Comparison of ENCODE assay signal across 8 mouse cellular contexts in genomic region chr16:13673114-13673513, GRCm38 (mm10). TPM values are rescaled to one million over a fixed set of nuclear protein-coding genes. Genes with fewer than 3 reads are reported as not detected.
DNase-seq lines count a peak whose midpoint lies in the region; ATAC-seq lines count a peak whose summit lies in the region.

No protein-coding gene starts in this region.

- H3K36me3 ChIP-seq in lung, embryonic 16.5 days (ENCODE audit: control insufficient read depth, insufficient read depth, low read length) = peaks cover 7% of the 10 kb centered on the region; the same call in 1 of the 2 replicates
- H3K36me3 ChIP-seq in limb, embryonic 15.5 days = peaks cover 14% of the 10 kb centered on the region
- H3K36me3 ChIP-seq in stomach, embryonic 14.5 days (ENCODE audit: control insufficient read depth, insufficient read depth, low read length) = peaks cover 10% of the 10 kb centered on the region

- no peaks in the 10 kb centered on the region for H3K9me3 ChIP-seq in lung, embryonic 16.5 days (ENCODE audit: control insufficient read depth, low read length)
- no peaks in the 10 kb centered on the region for H3K9me3 ChIP-seq in limb, embryonic 15.5 days
- H3K9me3 ChIP-seq in stomach, embryonic 14.5 days (ENCODE audit: control insufficient read depth, low read depth, low read length) = no peaks in the 10 kb centered on the region

- no peaks in the 10 kb centered on the region for H3K27me3 ChIP-seq in lung, embryonic 16.5 days (ENCODE audit: control insufficient read depth, insufficient read depth, low read depth, low read length)
- H3K27me3 ChIP-seq in limb, embryonic 15.5 days = no peaks in the 10 kb centered on the region
- no peaks in the 10 kb centered on the region for H3K27me3 ChIP-seq in stomach, embryonic 14.5 days (ENCODE audit: control insufficient read depth, insufficient read depth, low read length)

- H3K4me2 ChIP-seq in lung, embryonic 16.5 days (ENCODE audit: low read depth, low read length) = peak overlapping the region; percentile 79
- peak overlapping the region; percentile 69 for H3K4me2 ChIP-seq in limb, embryonic 15.5 days
- peak overlapping the region; percentile 70 for H3K4me2 ChIP-seq in stomach, embryonic 14.5 days (replicated peaks; ENCODE audit: low read depth, low read length)

- peaks cover 6% of the 10 kb centered on the region for H3K4me1 ChIP-seq in lung, embryonic 16.5 days (replicated peaks; ENCODE audit: control insufficient read depth, insufficient read depth, low read length)
- peaks cover 8% of the 10 kb centered on the region; the same call in 1 of the 2 replicates for H3K4me1 ChIP-seq in limb, embryonic 15.5 days
- peaks cover 8% of the 10 kb centered on the region; the same call in 1 of the 2 replicates for H3K4me1 ChIP-seq in stomach, embryonic 14.5 days (ENCODE audit: control insufficient read depth, insufficient read depth, low read length)

- peak overlapping the region; percentile 99; the same call in 1 of the 2 replicates for H3K4me3 ChIP-seq in lung, embryonic 16.5 days (ENCODE audit: low read length)
- H3K4me3 ChIP-seq in limb, embryonic 15.5 days = peak overlapping the region; percentile 97
- H3K4me3 ChIP-seq in stomach, embryonic 14.5 days (ENCODE audit: low read depth, low read length) = peak overlapping the region; percentile 77

- no peak for ATAC-seq in lung, embryonic 16.5 days (ENCODE audit: low read depth)
- no peak for ATAC-seq in limb, embryonic 15.5 days (ENCODE audit: insufficient number of reproducible peaks, low FRiP score, low TSS enrichment, low read depth)
- ATAC-seq in stomach, embryonic 14.5 days (ENCODE audit: insufficient number of reproducible peaks, insufficient read depth, low FRiP score, low read depth) = no peak

- peak; percentile 28 for DNase-seq in cerebellum, adult 9-10 months
- no peak for DNase-seq in cerebellum, adult 18-20 months
- DNase-seq in lung, postnatal 10 days = no peak
- no peak for DNase-seq in right cerebral cortex, postnatal 10 days (ENCODE audit: low spot score in 2 of 2)
- DNase-seq in cerebellum, postnatal 10 days = no peak

- H3K27ac ChIP-seq in lung, embryonic 16.5 days (ENCODE audit: low read length) = no peak overlapping the region
- H3K27ac ChIP-seq in limb, embryonic 15.5 days = no peak overlapping the region
- H3K27ac ChIP-seq in stomach, embryonic 14.5 days (ENCODE audit: low read length) = no peak overlapping the region

- WGBS in lung, embryonic 16.5 days = 73% methylated on average over 5 of the region's 5 CpGs
- 84% methylated on average over 5 of the region's 5 CpGs for WGBS in limb, embryonic 15.5 days
- 71% methylated on average over 5 of the region's 5 CpGs for WGBS in stomach, embryonic 14.5 days

- no peak overlapping the region for H3K9ac ChIP-seq in lung, embryonic 16.5 days (ENCODE audit: low read length)
- no peak overlapping the region for H3K9ac ChIP-seq in limb, embryonic 15.5 days
- no peak overlapping the region for H3K9ac ChIP-seq in stomach, embryonic 14.5 days (replicated peaks; ENCODE audit: low read depth, low read length)

RNA-seq across cellular contexts. Expression of gene 3110001I22Rik, which starts 1.4 kb away (rescaled TPM):
- 4.3 and 5.4 TPM in 2 replicates for polyA plus RNA-seq in lung, embryonic 16.5 days (2015; fragmentation: Nextera tagmentation; extraction: Ambion mirVana)
- polyA plus RNA-seq in limb, embryonic 15.5 days (2015; fragmentation: Nextera tagmentation; extraction: Ambion mirVana) = 4.8 and 4.9 TPM in 2 replicates
- polyA plus RNA-seq in stomach, embryonic 14.5 days (2014; fragmentation: Nextera tagmentation; extraction: Ambion mirVana) = 6.5 and 7.2 TPM in 2 replicates

RNA-seq across cellular contexts. Expression of gene Bfar, which starts 1.5 kb away (rescaled TPM):
- 46.7 and 48.3 TPM in 2 replicates for polyA plus RNA-seq in lung, embryonic 16.5 days (2015; fragmentation: Nextera tagmentation; extraction: Ambion mirVana)
- 51.7 and 54.5 TPM in 2 replicates for polyA plus RNA-seq in limb, embryonic 15.5 days (2015; fragmentation: Nextera tagmentation; extraction: Ambion mirVana)
- 53.8 and 54.9 TPM in 2 replicates for polyA plus RNA-seq in stomach, embryonic 14.5 days (2014; fragmentation: Nextera tagmentation; extraction: Ambion mirVana)

RNA-seq across cellular contexts. Expression of gene Parn, which starts 5.1 kb away (rescaled TPM):
- 43.0 and 44.1 TPM in 2 replicates for polyA plus RNA-seq in lung, embryonic 16.5 days (2015; fragmentation: Nextera tagmentation; extraction: Ambion mirVana)
- 39.6 and 41.4 TPM in 2 replicates for polyA plus RNA-seq in limb, embryonic 15.5 days (2015; fragmentation: Nextera tagmentation; extraction: Ambion mirVana)
- polyA plus RNA-seq in stomach, embryonic 14.5 days (2014; fragmentation: Nextera tagmentation; extraction: Ambion mirVana) = 36.8 and 41.7 TPM in 2 replicates

RNA-seq across cellular contexts. Expression of gene Pla2g10, which starts 57.7 kb away (rescaled TPM):
- 4.0 TPM in 2 replicates for polyA plus RNA-seq in lung, embryonic 16.5 days (2015; fragmentation: Nextera tagmentation; extraction: Ambion mirVana)
- polyA plus RNA-seq in limb, embryonic 15.5 days (2015; fragmentation: Nextera tagmentation; extraction: Ambion mirVana) = 0.31 and 0.36 TPM in 2 replicates
- polyA plus RNA-seq in stomach, embryonic 14.5 days (2014; fragmentation: Nextera tagmentation; extraction: Ambion mirVana) = 20.7 and 27.3 TPM in 2 replicates
